Mouse (Mus musculus): ENCODE data around the gene Eipr1. TPM values are rescaled to one million over a fixed set of nuclear protein-coding genes. Genes with fewer than 3 reads are reported as not detected.

The Eipr1 gene
- polyA plus RNA-seq, 1 experiment from 2014 or later: 37.7 TPM

Other genes starting within 250 kb of the Eipr1 start
- gene Dcdc2c, start 199.4 kb upstream of the Eipr1 start, polyA plus RNA-seq (2014; fragmentation: Nextera tagmentation; extraction: Ambion mirVana): not detected in 2 replicates
- gene Allc, start 169.3 kb upstream of the Eipr1 start, polyA plus RNA-seq (2014; fragmentation: Nextera tagmentation; extraction: Ambion mirVana): not detected in 2 replicates
- gene Colec11, start 128.4 kb upstream of the Eipr1 start, polyA plus RNA-seq (2014; fragmentation: Nextera tagmentation; extraction: Ambion mirVana): 0.21 and 0.24 TPM in 2 replicates
- 822 and 864 TPM in 2 replicates for gene Rps7, start 115.8 kb upstream of the Eipr1 start, polyA plus RNA-seq (2014; fragmentation: Nextera tagmentation; extraction: Ambion mirVana)
- gene Rnaseh1, start 102.2 kb upstream of the Eipr1 start, polyA plus RNA-seq (2014; fragmentation: Nextera tagmentation; extraction: Ambion mirVana): 32.5 and 33.7 TPM in 2 replicates
- gene Adi1, start 76.6 kb upstream of the Eipr1 start, polyA plus RNA-seq (2014; fragmentation: Nextera tagmentation; extraction: Ambion mirVana): 71.1 and 72.1 TPM in 2 replicates
- 37.6 and 42.5 TPM in 2 replicates for gene Trappc12, start 1.3 kb upstream of the Eipr1 start, polyA plus RNA-seq (2014; fragmentation: Nextera tagmentation; extraction: Ambion mirVana)